Mouse (Mus musculus): Measurements from ENCODE around the gene Fadd. TPM values are rescaled to one million over a fixed set of nuclear protein-coding genes. Genes with fewer than 3 reads are reported as not detected.
A peak's percentile ranks its signal among the peaks of the same experiment; 100 is the strongest.

Fadd gene
- 1 to 10 TPM; 1.6 to 2.6 TPM for total RNA-seq (2021)
- long read RNA-seq, experiment 1, partial matches to known transcripts: 0 of 2 reads
- long read RNA-seq, experiment 1, other reads (novel, unspliced or antisense): 0 of 2 reads
- long read RNA-seq, experiment 2, partial matches to known transcripts: 0 of 4 reads
- long read RNA-seq, experiment 2, other reads (novel, unspliced or antisense): 0 of 4 reads

DNA sequence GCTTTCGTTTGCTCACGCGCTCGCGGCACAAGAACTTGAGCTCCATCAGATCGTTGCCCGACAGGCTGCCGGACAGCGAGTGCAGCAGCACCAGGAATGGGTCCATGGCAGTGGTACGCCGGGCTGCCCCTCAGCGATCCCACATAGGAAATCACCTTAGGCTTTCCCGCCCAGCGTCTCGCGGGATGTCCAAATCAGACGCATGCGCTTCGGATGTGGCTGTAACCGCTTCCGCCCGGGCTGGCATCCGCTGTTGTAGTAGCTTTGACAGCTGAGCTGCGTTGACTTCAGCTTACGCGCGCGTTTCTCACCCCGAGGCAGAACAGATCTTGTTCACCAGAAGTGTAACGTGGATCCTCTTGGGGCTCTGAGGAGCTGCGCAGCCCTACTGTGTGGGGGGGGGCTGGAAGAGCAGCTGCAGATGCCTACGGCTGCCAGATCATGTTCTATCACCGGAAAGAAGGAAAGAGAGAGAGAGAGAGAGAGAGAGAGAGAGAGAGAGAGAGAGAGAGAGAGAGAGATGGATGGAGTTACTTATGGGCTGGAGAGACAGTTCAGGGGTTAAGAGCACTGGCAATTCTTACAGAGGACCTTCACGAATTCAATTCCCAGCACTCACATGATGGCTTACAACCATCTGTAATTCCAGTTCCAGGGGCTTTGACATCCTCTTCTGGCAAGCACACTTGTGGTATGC is at the start of gene Fadd:
TSS of gene Fadd (minus strand) at position 180 of the 697 bp plus-strand sequence.
- no peak for TF ChIP-seq CTCF (IDR thresholded peaks at IDR 0.05)
- intact Hi-C loops (cut with DNase I): loop anchor here (10.0 kb wide), 1 partner anchor 368 kb away; no protein-coding TSS in a partner anchor
- peak within 1 kb of the TSS; percentile 98 for H3K4me3 ChIP-seq
- DNase-seq: peak; percentile 96
- H3K27ac ChIP-seq: peak within 1 kb of the TSS; percentile 86

DNA sequence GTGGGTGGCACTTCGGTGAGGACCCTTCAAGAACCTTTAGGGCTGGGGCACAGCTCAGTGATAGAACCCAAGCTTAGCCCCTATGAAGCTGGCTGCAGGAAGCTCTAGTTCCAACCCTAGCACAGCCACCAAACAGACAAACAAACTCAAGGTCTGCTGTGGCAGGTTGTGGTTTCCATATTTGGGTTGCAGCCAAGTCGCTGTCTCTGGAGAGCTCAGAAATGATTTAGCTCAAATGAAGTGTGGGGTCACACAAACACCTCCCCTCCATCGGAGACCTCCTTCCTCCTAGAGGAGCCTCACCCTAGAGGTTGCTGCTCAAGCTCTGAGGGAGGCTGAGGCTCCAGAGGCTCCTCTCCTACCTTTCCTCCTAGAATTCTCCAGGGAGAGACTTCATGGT is 48.4 kb upstream of the Fadd start:
- Histone ChIP-seq H3K4me3 (no peak overlapping the region), H3K27ac (no peak overlapping the region)
- intact Hi-C loops (cut with DNase I): no loop called here
- TF ChIP-seq CTCF (IDR thresholded peaks at IDR 0.05): no peak
- no peak for DNase-seq

DNA sequence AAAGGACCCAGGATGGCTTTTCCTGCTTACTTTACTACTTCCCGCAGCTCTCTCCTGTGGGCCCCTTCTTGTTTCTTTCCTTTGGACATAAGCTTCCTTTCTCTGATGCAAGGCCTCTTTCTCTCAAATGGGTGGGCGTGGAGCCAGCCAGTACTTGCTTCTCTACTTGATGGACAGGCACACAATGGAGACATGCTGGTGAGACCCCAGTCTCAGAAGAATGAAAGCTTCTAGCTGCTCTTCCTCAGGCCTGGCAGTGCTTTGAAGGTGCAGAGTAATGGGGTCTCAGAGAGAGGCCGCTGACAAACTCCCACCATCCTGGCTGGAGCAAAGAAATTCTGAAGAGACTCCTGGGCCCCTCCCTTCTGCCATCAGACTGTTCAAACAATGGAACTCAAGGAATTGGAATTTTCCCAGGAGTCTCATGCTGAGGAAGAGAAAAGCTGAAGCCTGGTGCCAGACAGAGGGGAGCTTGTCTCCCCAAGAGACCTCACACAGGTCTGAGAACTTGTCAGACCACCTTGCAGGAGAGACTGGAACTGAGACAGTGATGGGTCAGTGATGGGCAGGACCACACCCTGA is 46.2 kb upstream of the Fadd start:
- Histone ChIP-seq H3K27ac (no peak overlapping the region), H3K4me3 (no peak overlapping the region)
- intact Hi-C loops (cut with DNase I): no loop called here
- no peak for DNase-seq
- TF ChIP-seq CTCF (IDR thresholded peaks at IDR 0.05): no peak

DNA sequence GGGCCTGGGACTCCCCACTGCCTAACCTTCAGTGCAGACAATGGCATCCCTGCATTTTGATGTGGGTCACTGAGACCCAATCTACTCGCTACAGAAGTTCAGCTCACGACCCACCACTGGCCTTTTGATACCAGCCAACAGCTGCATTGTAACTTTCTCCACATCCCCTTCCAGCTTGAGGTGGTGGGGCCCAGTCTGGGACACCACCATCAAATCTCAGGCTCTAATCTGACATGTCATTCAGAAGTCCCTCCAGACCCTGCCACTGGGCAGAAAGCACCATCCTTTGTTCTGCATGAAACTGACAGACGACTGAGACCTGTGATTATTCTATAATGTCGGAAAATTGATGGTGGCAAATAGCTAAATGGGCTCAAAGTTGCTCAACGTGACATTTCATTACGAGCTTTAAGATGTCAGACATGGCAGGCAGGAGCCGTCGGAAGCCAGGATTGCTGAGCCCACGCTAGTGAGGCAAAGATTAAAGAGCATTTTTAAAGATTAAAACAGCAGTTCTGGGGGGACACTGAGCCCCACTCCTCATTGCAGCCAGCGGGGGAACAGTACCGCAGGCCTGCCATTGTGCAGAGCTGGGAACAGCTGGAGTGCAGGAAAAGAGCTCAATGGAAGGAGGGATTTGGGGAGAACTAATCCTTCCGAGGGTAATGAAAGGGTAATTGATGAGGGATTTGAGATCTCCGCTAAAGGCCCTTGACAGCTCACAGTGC is 45.5 kb upstream of the Fadd start:
- Histone ChIP-seq H3K27ac (no peak overlapping the region), H3K4me3 (no peak overlapping the region)
- TF ChIP-seq CTCF (IDR thresholded peaks at IDR 0.05): no peak
- intact Hi-C loops (cut with DNase I): no loop called here
- DNase-seq: no peak

DNA sequence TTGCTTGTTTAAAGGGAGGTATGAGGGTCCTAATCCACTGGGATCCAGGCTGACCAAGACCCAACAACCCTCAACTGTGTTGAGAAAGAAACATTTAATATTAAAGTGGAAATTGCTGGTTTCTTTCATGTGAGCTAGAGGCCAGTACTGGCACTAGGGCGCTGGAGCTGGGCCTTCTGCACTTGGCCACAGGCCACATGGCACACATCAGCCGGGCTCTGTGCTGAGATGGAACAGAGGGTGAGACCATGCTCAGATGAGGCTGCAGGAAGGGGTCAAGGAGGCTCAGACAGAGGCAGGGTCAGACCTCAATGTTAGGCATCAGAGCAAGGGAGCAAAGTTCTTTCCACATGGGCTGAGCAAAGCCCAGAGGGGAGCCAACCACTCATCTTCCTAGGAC is 43.8 kb upstream of the Fadd start:
- intact Hi-C loops (cut with DNase I): no loop called here
- Histone ChIP-seq H3K27ac (no peak overlapping the region), H3K4me3 (no peak overlapping the region)
- TF ChIP-seq CTCF (IDR thresholded peaks at IDR 0.05): no peak
- no peak for DNase-seq

DNA sequence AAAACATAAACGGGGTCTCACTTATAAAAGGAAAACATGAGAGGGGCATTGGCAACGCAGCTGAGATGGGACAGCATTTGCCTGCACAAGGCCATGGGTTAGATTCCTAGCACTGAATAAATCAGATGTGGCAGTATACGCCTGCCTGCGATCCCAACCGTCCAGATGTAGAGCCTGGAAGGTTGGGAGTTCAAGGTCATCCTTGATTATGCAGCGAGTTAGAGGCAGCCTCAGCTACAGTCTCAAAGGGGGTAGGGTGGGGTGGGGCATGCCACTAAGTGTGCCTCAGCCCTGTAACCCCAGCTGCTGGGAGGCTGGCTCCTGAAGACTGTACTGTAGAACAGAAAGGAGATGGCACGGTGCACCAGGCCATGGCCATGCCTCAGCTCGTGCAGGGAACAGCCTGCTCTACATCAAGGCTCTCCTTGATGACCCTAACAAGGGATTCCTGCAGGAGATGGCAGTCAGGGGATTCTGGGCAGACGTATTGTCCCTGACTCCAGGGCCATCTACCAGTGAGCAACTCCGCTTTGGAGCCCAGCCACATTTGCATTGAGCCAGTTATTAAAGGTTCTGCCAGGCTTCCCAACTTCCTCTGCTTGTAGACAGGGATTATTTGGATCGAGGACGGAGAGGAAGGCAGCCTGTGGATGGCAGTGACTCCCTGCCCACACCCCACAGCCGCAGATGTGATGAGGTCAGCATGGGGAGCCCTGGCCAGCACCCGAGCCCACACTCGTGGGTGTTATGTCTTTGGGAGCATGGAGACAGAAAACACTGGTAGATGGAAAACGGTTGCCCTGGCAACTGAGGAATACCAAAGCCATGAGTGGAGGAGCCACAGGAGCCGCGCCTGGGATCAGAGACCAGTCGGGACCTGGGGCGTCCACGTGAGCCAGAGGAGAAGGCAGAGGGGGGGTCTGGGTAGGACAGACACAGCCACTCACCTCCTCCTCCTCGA is 38.7 kb upstream of the Fadd start:
- Histone ChIP-seq H3K4me3 (no peak overlapping the region), H3K27ac (0 out of 2 replicates have a peak overlapping the region, but pooled peaks have one; percentile 2)
- intact Hi-C loops (cut with DNase I): no loop called here
- DNase-seq: peak; percentile 42
- TF ChIP-seq CTCF (IDR thresholded peaks at IDR 0.05): no peak

DNA sequence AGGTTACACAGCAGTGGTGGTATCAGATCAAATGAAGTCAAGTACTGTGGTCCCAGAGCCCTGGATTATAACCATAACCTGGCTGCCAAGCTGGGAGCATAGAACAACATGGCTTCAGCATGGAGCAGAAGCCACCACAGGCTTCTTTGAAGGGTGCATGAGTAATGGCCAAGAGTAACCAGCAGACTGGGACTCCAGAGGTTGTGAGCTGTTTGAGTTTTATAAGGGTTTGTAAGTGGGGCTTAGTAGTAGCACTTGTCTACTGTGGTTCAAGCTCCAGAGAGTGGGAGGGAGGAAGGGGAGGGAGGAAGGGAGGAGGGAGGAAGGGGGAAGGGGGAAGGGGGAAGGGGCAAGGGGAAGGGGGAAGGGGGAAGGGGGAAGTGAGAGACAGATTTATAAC is 38.1 kb upstream of the Fadd start:
- TF ChIP-seq CTCF (IDR thresholded peaks at IDR 0.05): no peak
- H3K27ac ChIP-seq: no peak overlapping the region
- no peak overlapping the region for H3K4me3 ChIP-seq
- intact Hi-C loops (cut with DNase I): no loop called here
- DNase-seq: no peak

DNA sequence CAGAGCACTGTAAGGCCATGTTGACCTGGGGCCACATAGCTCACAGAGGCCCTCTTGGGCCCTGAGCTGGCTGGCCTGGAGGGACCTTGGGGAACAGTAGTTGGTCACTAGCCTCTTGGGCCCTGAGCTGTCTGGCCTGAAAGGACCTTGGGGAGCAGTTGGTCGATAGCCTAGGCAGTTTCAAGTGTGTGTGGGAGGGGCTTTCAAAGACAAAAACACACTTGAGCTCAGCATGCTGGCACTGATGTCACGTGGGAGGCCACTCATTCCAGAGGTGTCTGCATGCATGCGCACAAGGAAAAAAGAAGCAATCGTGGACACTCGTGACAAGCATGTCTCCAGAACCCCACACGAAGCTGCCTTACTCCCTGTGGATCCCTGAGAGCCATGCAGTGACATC is 33.1 kb upstream of the Fadd start:
- no peak for TF ChIP-seq CTCF (IDR thresholded peaks at IDR 0.05)
- DNase-seq: no peak
- Histone ChIP-seq H3K27ac (no peak overlapping the region), H3K4me3 (no peak overlapping the region)
- intact Hi-C loops (cut with DNase I): no loop called here

DNA sequence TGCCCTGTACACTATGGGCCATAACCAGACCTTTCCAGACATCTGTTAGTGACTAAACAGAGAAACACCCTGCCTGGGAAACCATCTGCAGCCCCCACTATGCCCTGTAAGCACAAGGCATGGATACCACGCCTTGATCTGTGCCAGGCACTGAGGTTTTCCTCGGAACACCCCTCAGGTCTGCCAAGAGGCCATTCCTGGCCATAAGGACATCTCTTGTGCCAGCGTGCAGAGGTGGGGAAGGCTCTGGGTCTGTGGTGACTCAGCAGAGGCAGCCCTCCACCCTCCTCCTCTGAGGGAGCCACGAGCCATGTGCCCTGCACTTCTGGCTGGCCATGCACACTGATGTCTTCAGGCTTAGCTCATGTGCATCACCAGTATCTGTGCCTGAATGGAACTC is 30.6 kb upstream of the Fadd start:
- no peak overlapping the region for H3K27ac ChIP-seq
- no peak overlapping the region for H3K4me3 ChIP-seq
- no peak for TF ChIP-seq CTCF (IDR thresholded peaks at IDR 0.05)
- intact Hi-C loops (cut with DNase I): no loop called here
- DNase-seq: no peak

DNA sequence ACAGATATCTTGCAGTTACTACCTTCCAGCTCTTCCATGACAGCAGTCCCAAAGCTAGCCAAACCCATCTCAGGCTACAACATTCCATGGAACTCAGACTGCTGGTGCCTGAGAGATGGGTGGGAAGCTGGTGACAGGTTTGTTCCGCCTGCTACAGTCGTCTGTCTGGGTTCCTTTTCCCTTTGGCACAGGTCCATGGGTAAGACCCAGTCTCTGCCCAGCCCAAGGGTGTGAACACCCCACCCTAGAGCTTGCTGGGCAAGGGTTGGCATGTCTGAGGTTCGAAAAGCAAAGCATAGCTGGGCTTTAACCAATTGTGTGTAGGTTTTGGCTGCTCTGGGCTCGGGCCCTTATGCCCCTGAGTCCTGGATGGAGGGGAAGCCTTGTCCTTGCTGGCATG is 30.1 kb upstream of the Fadd start:
- H3K27ac ChIP-seq: no peak overlapping the region
- intact Hi-C loops (cut with DNase I): no loop called here
- no peak for TF ChIP-seq CTCF (IDR thresholded peaks at IDR 0.05)
- no peak for DNase-seq
- no peak overlapping the region for H3K4me3 ChIP-seq

DNA sequence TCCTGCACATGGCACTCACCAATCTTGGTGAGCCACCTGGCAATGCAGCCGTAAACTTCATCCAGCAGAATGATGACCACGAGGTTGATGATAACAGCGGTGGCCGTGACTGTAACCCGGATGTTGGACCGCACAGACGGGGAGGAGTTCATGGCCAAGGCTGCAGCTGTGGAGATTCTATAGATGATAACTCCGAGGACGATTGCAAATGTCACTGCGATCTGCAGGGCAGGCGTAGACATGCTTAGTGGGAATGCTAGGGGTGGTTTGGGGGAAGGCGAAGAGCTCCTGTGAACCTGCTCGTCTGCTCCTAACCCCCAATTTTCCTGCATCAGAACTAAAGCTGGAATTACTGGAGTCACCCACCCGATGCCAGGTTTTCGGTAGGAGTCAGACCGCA is 29.3 kb upstream of the Fadd start:
- intact Hi-C loops (cut with DNase I): no loop called here
- Histone ChIP-seq H3K27ac (no peak overlapping the region), H3K4me3 (no peak overlapping the region)
- no peak for DNase-seq
- no peak for TF ChIP-seq CTCF (IDR thresholded peaks at IDR 0.05)

DNA sequence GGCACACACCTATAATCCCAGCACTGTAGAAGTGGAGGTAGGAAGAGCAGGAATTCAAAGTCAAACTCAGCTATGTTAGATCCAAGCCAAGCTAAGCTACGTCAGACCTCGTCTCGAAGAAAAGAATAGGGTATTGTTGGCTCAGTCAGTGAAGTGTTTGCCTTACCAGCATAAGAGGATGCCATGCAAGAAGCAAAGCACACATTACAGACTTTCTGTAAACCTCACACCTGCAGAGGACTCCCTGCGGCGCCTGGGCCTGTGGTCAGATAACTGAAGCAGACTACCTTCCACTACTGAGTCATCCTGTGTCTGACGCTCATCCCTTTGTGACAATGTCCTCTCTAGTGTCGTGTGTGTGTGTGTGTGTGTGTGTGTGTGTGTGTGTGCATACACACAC is 27.3 kb upstream of the Fadd start:
- H3K4me3 ChIP-seq: no peak overlapping the region
- intact Hi-C loops (cut with DNase I): no loop called here
- TF ChIP-seq CTCF (IDR thresholded peaks at IDR 0.05): no peak
- DNase-seq: no peak
- no peak overlapping the region for H3K27ac ChIP-seq
